Mouse (Mus musculus) liver, postnatal 0 days (tissue): ENCODE results near the gene Slc25a19. TPM values are rescaled to one million over a fixed set of nuclear protein-coding genes. Genes with fewer than 3 reads are reported as not detected.
A peak's percentile ranks its signal among the peaks of the same experiment; 100 is the strongest.

ENCODE experiments used
- ATAC-seq: fragments of 200-750 bp; cut with Nextera tagmentation; 2 replicates; pipeline ENCODE4 v1.8.0; 2017; ENCODE audit warnings: mild to moderate bottlenecking, moderate library complexity
- DNase-seq: peaks from one replicate; pipeline ENCODE4 v3.0.0-alpha.2; 2016
- H3K27ac ChIP-seq: fragments of 300-500 bp; sonication (generic); 2 replicates; pipeline ENCODE4 v1.5.1; 2014; ENCODE audit warnings: antibody characterized with exemption, moderate library complexity, mild to moderate bottlenecking, low read depth
- H3K27me3 ChIP-seq: fragments of 300-500 bp; sonication (generic); 2 replicates; pipeline ENCODE4 v1.6.1; 2014; ENCODE audit warnings: low read length, control low read depth, mixed read lengths; ENCODE audit not compliant: insufficient read depth
- H3K36me3 ChIP-seq: fragments of 300-500 bp; sonication (generic); replicated peaks from 2 replicates; pipeline ENCODE4 v1.6.1; 2014; ENCODE audit warnings: mild to moderate bottlenecking, control low read depth, low read length, moderate library complexity, mixed read lengths; ENCODE audit not compliant: insufficient read depth
- H3K4me1 ChIP-seq: fragments of 300-500 bp; sonication (generic); 2 replicates; pipeline ENCODE4 v1.6.1; 2014; ENCODE audit warnings: antibody characterized with exemption, mild to moderate bottlenecking, control low read depth; ENCODE audit not compliant: insufficient read depth
- H3K4me2 ChIP-seq: fragments of 300-500 bp; sonication (generic); 2 replicates; pipeline ENCODE4 v1.6.1; 2014; ENCODE audit warnings: low read depth, mild to moderate bottlenecking, low read length, moderate library complexity, mixed read lengths
- H3K4me3 ChIP-seq: fragments of 300-500 bp; sonication (generic); 2 replicates; pipeline ENCODE4 v1.5.1; 2014; ENCODE audit warnings: low read depth, low read length
- H3K9ac ChIP-seq: fragments of 300-500 bp; sonication (generic); replicated peaks from 2 replicates; pipeline ENCODE4 v1.6.1; 2014; ENCODE audit warnings: mild to moderate bottlenecking, moderate library complexity
- H3K9me3 ChIP-seq: fragments of 300-500 bp; sonication (generic); 2 replicates; pipeline ENCODE4 v1.6.1; 2016; ENCODE audit warnings: mild to moderate bottlenecking, control low read depth, low read length, mixed read lengths
- CTCF ChIP-seq: sonication (generic); IDR thresholded peaks from 2 replicates; pipeline ENCODE4 v1.5.1; 2016; ENCODE audit warnings: antibody characterized with exemption, low read depth
- EP300 ChIP-seq: IDR thresholded peaks from 2 replicates; pipeline ENCODE4 v1.6.1; 2016; ENCODE audit warnings: antibody characterized with exemption, low read depth, mild to moderate bottlenecking
- WGBS: fragments of 180-500 bp; shearing (Covaris S2); extraction: QIAGEN DNeasy Blood & Tissue Kit; methylation state at CpG from one replicate; pipeline ENCODE4 v1.1.7; 2014; ENCODE audit not compliant: insufficient replicate concordance; 5-methylcytosine and 5-hydroxymethylcytosine counted together
- polyA plus RNA-seq: library from polyadenylated mRNA; unstranded; fragments of >200 nt; fragmentation: Nextera tagmentation; extraction: Ambion mirVana; gene quantifications from 2 replicates; pipeline ENCODE4 v1.2.1, GENCODE M21; 2015

Slc25a19 gene
- polyA plus RNA-seq, 1 experiment from 2014 or later, result 6.9 TPM

DNA sequence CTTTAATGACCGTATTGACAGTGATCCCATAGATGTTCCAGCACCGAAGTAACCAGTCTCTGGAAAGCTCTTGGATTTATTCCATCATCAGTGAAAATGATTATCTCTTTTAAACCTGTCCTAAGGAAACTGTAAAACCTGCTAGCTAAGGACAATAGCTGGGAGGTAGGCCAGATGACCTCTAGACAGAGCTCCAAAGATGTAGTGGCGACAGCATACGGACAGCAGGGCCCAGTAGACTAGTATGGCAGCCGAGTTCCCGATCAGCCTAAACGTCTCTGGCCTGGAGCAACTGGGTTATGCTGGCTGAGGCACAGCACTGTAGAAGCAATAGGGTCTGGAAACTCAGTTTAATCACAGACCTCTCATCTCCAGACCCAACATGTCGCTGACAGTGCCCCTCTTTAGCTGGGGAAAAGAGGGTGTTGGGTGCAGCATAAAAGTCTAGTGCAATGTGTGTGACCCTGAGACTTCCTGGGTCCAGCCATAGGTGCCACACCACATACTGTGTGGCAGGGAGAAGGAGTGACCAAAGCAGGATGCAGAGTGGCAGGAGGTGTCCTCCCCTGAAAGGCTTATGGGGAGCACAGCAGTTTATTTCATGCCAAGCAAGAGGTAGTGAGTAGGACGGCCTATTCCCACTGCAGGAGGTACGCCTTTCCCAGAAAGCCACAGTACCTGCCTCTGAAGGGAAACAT lies 43.6 kb downstream of the Slc25a19 start:
- Histone ChIP-seq H3K27ac (no peak overlapping the region), H3K9me3 (no peaks in the 10 kb centered on the region), H3K9ac (no peak overlapping the region), H3K27me3 (no peaks in the 10 kb centered on the region), H3K4me3 (no peak overlapping the region), H3K4me1 (no peaks in the 10 kb centered on the region), H3K4me2 (no peak overlapping the region), H3K36me3 (peaks cover 91% of the 10 kb centered on the region)
- TF ChIP-seq EP300 (no peak), CTCF (no peak)
- DNase-seq, result no peak
- 86% methylated on average over 10 of the region's 10 CpGs for WGBS
- no peak for ATAC-seq

DNA sequence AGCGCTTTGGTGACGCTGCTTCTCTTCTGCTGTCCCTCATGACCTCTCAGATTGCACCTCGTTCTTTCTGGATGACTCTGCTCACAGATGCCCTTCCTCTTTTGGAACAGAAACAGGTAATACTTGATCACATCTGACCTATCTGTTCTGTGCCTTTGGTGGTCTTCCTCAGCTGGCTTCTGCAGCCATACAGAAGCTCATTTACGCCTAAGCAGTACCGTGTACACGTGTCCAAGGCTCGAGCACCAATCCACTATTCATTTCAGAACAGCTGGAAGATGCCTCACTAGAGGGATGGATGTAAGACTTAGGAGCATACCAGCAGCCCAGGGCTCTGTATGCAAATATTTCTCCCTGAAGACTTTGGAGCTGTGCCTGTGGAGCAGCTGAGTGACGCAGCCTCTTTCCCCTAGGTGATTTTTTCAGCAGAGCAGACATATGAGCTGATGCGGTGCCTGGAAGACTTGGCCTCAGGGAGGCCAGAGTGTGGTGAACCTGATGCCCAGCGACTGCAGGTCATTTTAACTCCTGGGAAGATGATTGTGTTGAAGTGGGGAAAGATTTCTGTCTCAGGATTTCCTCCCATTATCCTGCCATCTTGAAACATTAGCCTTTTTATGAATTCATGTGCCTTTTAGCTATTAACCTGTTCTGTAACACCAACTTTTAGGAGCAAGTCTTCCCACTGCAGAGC lies 45.0 kb downstream of the Slc25a19 start:
- DNase-seq (no peak), ATAC-seq (no peak)
- TF ChIP-seq EP300 (no peak), CTCF (no peak)
- 80% methylated on average over 10 of the region's 10 CpGs for WGBS
- Histone ChIP-seq H3K27ac (no peak overlapping the region), H3K27me3 (no peaks in the 10 kb centered on the region), H3K9me3 (no peaks in the 10 kb centered on the region), H3K4me2 (no peak overlapping the region), H3K36me3 (peaks cover 88% of the 10 kb centered on the region), H3K4me1 (no peaks in the 10 kb centered on the region), H3K9ac (no peak overlapping the region), H3K4me3 (no peak overlapping the region)

DNA sequence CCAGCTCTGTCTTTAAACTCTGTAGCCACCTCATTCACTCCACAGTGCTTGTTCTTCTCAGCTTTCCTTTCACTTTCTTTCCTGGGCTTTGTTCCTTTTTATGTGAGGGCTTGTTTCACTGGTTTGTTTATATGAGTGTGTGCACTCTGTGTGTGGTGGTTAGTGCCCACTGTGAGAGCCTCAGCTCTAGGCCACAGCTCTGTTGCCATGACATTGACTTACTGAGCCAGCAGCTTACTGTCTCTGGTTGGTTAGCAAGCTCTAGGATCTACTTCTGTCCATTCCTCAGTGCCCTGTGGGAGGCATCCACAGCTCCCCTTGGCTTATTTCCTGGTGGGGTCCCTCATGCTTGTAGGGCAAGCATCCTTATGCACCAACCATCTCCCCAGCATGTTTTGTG lies 49.0 kb downstream of the Slc25a19 start:
- no peak for TF ChIP-seq EP300
- no peak for TF ChIP-seq CTCF
- Histone ChIP-seq H3K9me3 (no peaks in the 10 kb centered on the region), H3K4me3 (no peak overlapping the region), H3K27me3 (no peaks in the 10 kb centered on the region), H3K4me1 (no peaks in the 10 kb centered on the region), H3K9ac (no peak overlapping the region), H3K27ac (no peak overlapping the region), H3K36me3 (peaks cover 59% of the 10 kb centered on the region), H3K4me2 (no peak overlapping the region)
- ATAC-seq, result no peak
- no peak for DNase-seq

DNA sequence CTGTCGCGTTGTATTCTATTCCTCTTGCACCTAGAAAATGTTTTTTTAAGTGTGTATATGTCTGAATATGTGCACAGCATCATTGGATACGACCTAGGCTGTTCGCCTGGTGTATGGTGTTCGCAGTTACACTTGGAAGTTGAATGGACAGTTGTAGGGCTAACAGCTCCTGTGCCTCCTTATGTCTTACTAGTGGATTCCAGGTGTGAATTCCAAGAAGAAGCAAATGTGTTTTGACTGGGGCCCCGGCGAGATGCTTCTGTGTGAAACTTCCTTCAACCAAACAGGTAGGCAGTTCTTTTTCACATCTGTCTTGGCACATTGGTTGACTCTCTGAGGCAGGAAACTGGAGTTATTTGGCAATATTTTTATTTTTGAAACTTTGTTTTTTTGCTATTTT lies 63.1 kb downstream of the Slc25a19 start:
- H3K4me3 ChIP-seq, result peak overlapping the region; percentile 87
- TF ChIP-seq EP300 (no peak), CTCF (no peak)

More for the DNA sequence above, 63.1 kb downstream of the Slc25a19 start:
- DNase-seq, result no peak
- Histone ChIP-seq H3K4me1 (peaks cover 10% of the 10 kb centered on the region), H3K9ac (peak overlapping the region; percentile 77), H3K27ac (no peak overlapping the region), H3K36me3 (peaks cover 32% of the 10 kb centered on the region), H3K4me2 (peak overlapping the region; percentile 88), H3K9me3 (no peaks in the 10 kb centered on the region), H3K27me3 (no peaks in the 10 kb centered on the region)
- no peak for ATAC-seq
- WGBS, result 13% methylated on average over 7 of the region's 7 CpGs

Other genes with a start within 250 kb of the Slc25a19 start
- gene Cdr2l, start 246.4 kb downstream of the Slc25a19 start, polyA plus RNA-seq, result 1.3 and 1.5 TPM in 2 replicates
- gene Mrpl58, start 224.5 kb downstream of the Slc25a19 start, polyA plus RNA-seq, result 88.0 and 91.6 TPM in 2 replicates
- 857 and 872 TPM in 2 replicates for gene Atp5h, start 208.3 kb downstream of the Slc25a19 start, polyA plus RNA-seq
- 5.4 and 6.3 TPM in 2 replicates for gene Kctd2, start 208.2 kb downstream of the Slc25a19 start, polyA plus RNA-seq
- gene Trim80, start 187.8 kb downstream of the Slc25a19 start, polyA plus RNA-seq, result 2.1 and 2.8 TPM in 2 replicates
- gene Slc16a5, start 165.8 kb downstream of the Slc25a19 start, polyA plus RNA-seq, result 10.4 and 11.5 TPM in 2 replicates
- gene Armc7, start 152.6 kb downstream of the Slc25a19 start, polyA plus RNA-seq, result 2.9 and 3.9 TPM in 2 replicates
- 46.5 and 48.3 TPM in 2 replicates for gene Nt5c, start 136.4 kb downstream of the Slc25a19 start, polyA plus RNA-seq
- 114 and 117 TPM in 2 replicates for gene Jpt1, start 113.9 kb downstream of the Slc25a19 start, polyA plus RNA-seq
- gene Sumo2, start 92.0 kb downstream of the Slc25a19 start, polyA plus RNA-seq, result 281 and 283 TPM in 2 replicates
- gene Nup85, start 63.9 kb downstream of the Slc25a19 start, polyA plus RNA-seq, result 41.8 and 46.0 TPM in 2 replicates
- gene Mrps7, start 24.4 kb downstream of the Slc25a19 start, polyA plus RNA-seq, result 46.4 and 48.9 TPM in 2 replicates
- gene Gga3, start 24.2 kb downstream of the Slc25a19 start, polyA plus RNA-seq, result 3.0 and 3.5 TPM in 2 replicates
- 37.9 and 39.9 TPM in 2 replicates for gene Mif4gd, start 15.3 kb downstream of the Slc25a19 start, polyA plus RNA-seq
- gene Grb2, start 80.3 kb upstream of the Slc25a19 start, polyA plus RNA-seq, result 40.4 and 45.6 TPM in 2 replicates
- gene Tmem94, start 137.1 kb upstream of the Slc25a19 start, polyA plus RNA-seq, result 4.1 and 4.2 TPM in 2 replicates
- 3.2 and 3.3 TPM in 2 replicates for gene Caskin2, start 185.3 kb upstream of the Slc25a19 start, polyA plus RNA-seq
- gene Tsen54, start 186.4 kb upstream of the Slc25a19 start, polyA plus RNA-seq, result 7.7 and 8.8 TPM in 2 replicates
- gene Llgl2, start 195.8 kb upstream of the Slc25a19 start, polyA plus RNA-seq, result 15.1 and 20.9 TPM in 2 replicates
- 2.4 and 2.7 TPM in 2 replicates for gene Myo15b, start 230.1 kb upstream of the Slc25a19 start, polyA plus RNA-seq